Mouse (Mus musculus) adrenal gland, adult 2 months (tissue): ENCODE data around the gene Traf3ip3. TPM values are rescaled to one million over a fixed set of nuclear protein-coding genes. Genes with fewer than 3 reads are reported as not detected.

Experiments used
- DNase-seq: peaks from one replicate; pipeline ENCODE4 v3.0.0; 2021
- polyA plus RNA-seq: library from polyadenylated mRNA; depleted of rRNA; stranded (reverse); fragments of >200 nt; gene quantifications from 2 replicates; pipeline ENCODE4 v1.2.3, GENCODE M21; 2012
- total RNA-seq, 2 experiments: library from RNA; stranded (reverse); gene quantifications; 2 replicates each; pipeline ENCODE4 v1.2.3; 2021

Traf3ip3 gene
- total and polyA plus RNA-seq, 3 experiments = 0.15 to 3.3 (median 1.1) TPM

- no peak for DNase-seq
Measured at GRCm38 (mm10) chr1:193207503-193207902, 6.0 kb upstream of the Traf3ip3 start, which contains the start of gene Lamb3. Gene Lamb3 (plus strand): TSS chr1:193207699.

GRCm38 (mm10) chr1:193205431-193205830 lies 3.9 kb upstream of the Traf3ip3 start:
- no peak for DNase-seq

- DNase-seq = no peak
Measured at GRCm38 (mm10) chr1:193203821-193204220, 2.3 kb upstream of the Traf3ip3 start.

GRCm38 (mm10) chr1:193200640-193201382 lies 692 bp downstream of the Traf3ip3 start:
- no peak for DNase-seq

- DNase-seq = no peak
Measured at GRCm38 (mm10) chr1:193198312-193198711, 3.2 kb downstream of the Traf3ip3 start.

GRCm38 (mm10) chr1:193197494-193198205 lies 3.9 kb downstream of the Traf3ip3 start:
- DNase-seq = no peak

GRCm38 (mm10) chr1:193195169-193195810 lies 6.2 kb downstream of the Traf3ip3 start:
- DNase-seq = no peak

- no peak for DNase-seq
Measured at GRCm38 (mm10) chr1:193194416-193195140, 6.9 kb downstream of the Traf3ip3 start.

- no peak for DNase-seq
Measured at GRCm38 (mm10) chr1:193191675-193192283, 9.7 kb downstream of the Traf3ip3 start.

GRCm38 (mm10) chr1:193189771-193190170 lies 11.7 kb downstream of the Traf3ip3 start:
- DNase-seq = no peak

- DNase-seq = peak; percentile 14
Measured at GRCm38 (mm10) chr1:193189151-193189621, 12.3 kb downstream of the Traf3ip3 start.

- DNase-seq = no peak
Measured at GRCm38 (mm10) chr1:193188257-193188656, 13.2 kb downstream of the Traf3ip3 start.

- no peak for DNase-seq
Measured at GRCm38 (mm10) chr1:193181104-193181503, 20.4 kb downstream of the Traf3ip3 start.

GRCm38 (mm10) chr1:193174143-193174733 lies 27.3 kb downstream of the Traf3ip3 start:
- DNase-seq = no peak

- no peak for DNase-seq
Measured at GRCm38 (mm10) chr1:193173810-193174129, 27.7 kb downstream of the Traf3ip3 start.

- peak; percentile 97 for DNase-seq
Measured at GRCm38 (mm10) chr1:193172991-193173809, 28.3 kb downstream of the Traf3ip3 start.

GRCm38 (mm10) chr1:193169856-193170255 lies 31.6 kb downstream of the Traf3ip3 start:
- no peak for DNase-seq

- DNase-seq = no peak
Measured at GRCm38 (mm10) chr1:193169228-193169627, 32.3 kb downstream of the Traf3ip3 start.

- DNase-seq = no peak
Measured at GRCm38 (mm10) chr1:193167746-193168145, 33.8 kb downstream of the Traf3ip3 start, which contains the start of gene A130010J15Rik. Gene A130010J15Rik (plus strand): TSS chr1:193168046.
